Mouse (Mus musculus) hindbrain, embryonic 15.5 days (tissue): ENCODE measurements at regions not wholly inside any gene's neighbourhood (a gene's known extent, or its start where the extent isn't known, plus 50 kb on each side); places are given as distances from the start of the nearest gene placed in this dataset.

Experiments used
- ATAC-seq: fragments of 200-750 bp; cut with Nextera tagmentation; 2 replicates; pipeline ENCODE4 v1.8.0; 2017; ENCODE audit warnings: low read depth, moderate number of reproducible peaks, moderate TSS enrichment; ENCODE audit not compliant: low FRiP score
- H3K27ac ChIP-seq: fragments of 300-500 bp; sonication (generic); replicated peaks from 2 replicates; pipeline ENCODE4 v1.5.1; 2015; ENCODE audit warnings: mild to moderate bottlenecking, inconsistent platforms
- H3K27me3 ChIP-seq: fragments of 300-500 bp; sonication (generic); 2 replicates; pipeline ENCODE4 v1.6.1; 2015; ENCODE audit warnings: control low read depth, inconsistent platforms
- H3K36me3 ChIP-seq: fragments of 300-500 bp; sonication (generic); 2 replicates; pipeline ENCODE4 v1.6.1; 2015; ENCODE audit warnings: control low read depth, inconsistent platforms
- H3K4me1 ChIP-seq: fragments of 300-500 bp; sonication (generic); replicated peaks from 2 replicates; pipeline ENCODE4 v1.6.1; 2015; ENCODE audit warnings: control low read depth, inconsistent platforms
- H3K4me2 ChIP-seq: fragments of 300-500 bp; sonication (generic); 2 replicates; pipeline ENCODE4 v1.6.1; 2015; ENCODE audit warnings: moderate library complexity, mild to moderate bottlenecking, inconsistent platforms
- H3K4me3 ChIP-seq: fragments of 300-500 bp; sonication (generic); 2 replicates; pipeline ENCODE4 v1.5.1; 2015; ENCODE audit warnings: mild to moderate bottlenecking, inconsistent platforms
- H3K9ac ChIP-seq: fragments of 300-500 bp; sonication (generic); 2 replicates; pipeline ENCODE4 v1.6.1; 2015; ENCODE audit warnings: inconsistent platforms
- H3K9me3 ChIP-seq: fragments of 300-500 bp; sonication (generic); 2 replicates; pipeline ENCODE4 v1.6.1; 2016; ENCODE audit warnings: control low read depth, inconsistent platforms
- WGBS: fragments of 180-500 bp; shearing (Covaris S2); methylation state at CpG from one replicate; pipeline ENCODE4 v1.1.7; 2015; 5-methylcytosine and 5-hydroxymethylcytosine counted together

DNA sequence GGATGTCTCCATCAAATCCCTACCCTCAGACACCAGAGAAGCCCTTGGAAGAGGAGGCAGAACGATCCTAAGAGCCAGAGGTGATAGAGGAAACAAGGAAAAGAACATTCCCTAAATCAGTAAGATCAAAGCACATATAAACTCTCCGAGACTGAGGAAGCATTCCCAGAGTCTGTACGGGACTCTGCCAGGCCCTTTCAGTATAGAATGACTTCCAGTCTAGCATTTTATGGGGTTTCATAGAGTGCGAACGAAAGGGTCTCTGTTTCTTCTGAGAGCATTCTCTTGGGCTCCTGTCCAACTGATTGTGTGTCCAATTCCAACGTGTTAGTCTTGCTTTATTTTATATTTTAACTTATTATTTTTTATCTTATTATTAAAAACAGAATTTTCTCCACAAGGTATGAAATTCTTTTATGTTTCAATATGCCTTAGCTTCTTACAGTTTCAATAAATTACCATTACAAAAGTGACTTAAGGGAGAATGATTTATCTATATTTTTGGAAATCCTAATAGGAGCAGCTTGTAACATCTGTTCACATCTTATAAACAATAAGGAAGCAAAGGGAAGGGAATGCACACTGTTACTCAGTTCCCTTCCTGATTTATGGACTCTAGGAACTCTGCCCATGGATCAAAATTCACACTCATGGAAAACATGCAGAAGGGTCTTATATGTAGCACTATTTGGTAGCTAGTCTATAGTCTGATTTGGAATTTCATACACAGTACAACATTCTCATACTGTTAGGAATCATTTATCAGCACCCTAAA is 628.8 kb downstream of the Slitrk6 start:
- no peak overlapping the region for H3K4me2 ChIP-seq
- no peaks in the 10 kb centered on the region for H3K36me3 ChIP-seq
- WGBS = 82% methylated on average over 6 of the region's 6 CpGs
- H3K27ac ChIP-seq = no peak overlapping the region
- no peaks in the 10 kb centered on the region for H3K27me3 ChIP-seq
- H3K9ac ChIP-seq = no peak overlapping the region
- H3K4me3 ChIP-seq = no peak overlapping the region
- no peaks in the 10 kb centered on the region for H3K4me1 ChIP-seq
- no peaks in the 10 kb centered on the region for H3K9me3 ChIP-seq
- ATAC-seq = no peak

DNA sequence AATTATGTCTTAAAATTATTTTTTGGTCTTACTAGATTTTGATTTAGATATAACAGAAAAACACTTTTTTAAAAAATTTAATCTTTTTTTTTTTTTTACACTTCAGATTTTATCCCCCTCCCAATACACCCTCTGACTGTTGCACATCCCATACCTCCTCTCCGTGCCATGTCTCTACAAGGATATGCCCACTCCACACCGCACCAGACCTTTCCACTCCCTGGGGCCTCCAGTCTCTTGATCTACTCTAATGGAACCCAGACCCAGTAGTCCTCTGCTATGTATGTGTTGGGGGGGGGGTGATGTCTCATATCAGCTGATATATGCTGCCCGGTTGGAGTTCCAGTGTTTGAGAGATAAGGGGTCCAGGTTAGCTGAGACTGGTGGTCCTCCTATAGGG is 632.2 kb downstream of the Slitrk6 start:
- H3K27ac ChIP-seq = no peak overlapping the region
- 96% methylated on average over 3 of the region's 3 CpGs for WGBS
- no peaks in the 10 kb centered on the region for H3K4me1 ChIP-seq
- ATAC-seq = no peak
- no peaks in the 10 kb centered on the region for H3K9me3 ChIP-seq
- H3K36me3 ChIP-seq = no peaks in the 10 kb centered on the region
- H3K4me2 ChIP-seq = no peak overlapping the region
- H3K27me3 ChIP-seq = no peaks in the 10 kb centered on the region
- no peak overlapping the region for H3K4me3 ChIP-seq
- no peak overlapping the region for H3K9ac ChIP-seq

DNA sequence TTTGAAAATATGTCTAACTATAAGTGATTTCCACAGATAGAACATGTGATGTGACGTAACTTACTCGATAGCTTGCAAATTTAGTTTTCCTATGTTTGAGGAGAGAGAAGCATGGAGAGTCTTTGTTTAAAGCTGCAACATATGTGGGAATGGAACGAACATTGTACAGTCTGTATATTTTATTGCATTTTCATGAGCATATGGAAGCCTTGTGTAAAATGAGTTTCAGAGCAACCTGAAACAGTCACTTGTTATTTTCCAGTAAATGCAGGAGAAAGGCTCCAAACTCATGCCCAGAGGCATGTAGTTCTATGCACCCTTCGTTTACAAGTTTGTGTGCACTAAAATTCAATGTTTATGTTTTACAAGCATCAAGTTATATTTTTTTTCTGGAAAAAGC is 639.4 kb downstream of the Slitrk6 start:
- no peak overlapping the region for H3K4me2 ChIP-seq
- no peak for ATAC-seq
- 86% methylated on average over 4 of the region's 4 CpGs for WGBS
- no peaks in the 10 kb centered on the region for H3K27me3 ChIP-seq
- no peak overlapping the region for H3K4me3 ChIP-seq
- no peaks in the 10 kb centered on the region for H3K9me3 ChIP-seq
- H3K36me3 ChIP-seq = no peaks in the 10 kb centered on the region
- H3K27ac ChIP-seq = no peak overlapping the region
- H3K9ac ChIP-seq = no peak overlapping the region
- no peaks in the 10 kb centered on the region for H3K4me1 ChIP-seq

DNA sequence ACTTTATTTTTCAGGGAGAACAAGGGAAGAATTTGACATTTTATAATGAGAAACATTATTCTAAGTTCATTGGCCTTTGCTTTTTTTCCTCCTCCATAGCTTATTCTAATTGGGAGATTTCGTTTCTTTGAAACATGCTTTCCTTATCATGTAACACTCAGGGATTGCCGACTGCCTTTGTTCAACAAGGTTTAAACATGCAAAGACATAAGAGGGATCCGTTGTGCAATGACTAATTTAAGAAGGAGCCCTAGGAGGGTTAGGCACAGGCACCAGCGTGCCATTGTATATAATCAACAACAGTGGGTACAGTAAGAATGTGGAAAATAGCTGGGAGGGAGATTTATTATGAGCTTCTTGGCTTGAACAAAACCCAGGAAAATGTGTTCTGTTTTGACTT is 654.1 kb downstream of the Slitrk6 start:
- H3K36me3 ChIP-seq = no peaks in the 10 kb centered on the region
- WGBS = 68% methylated on average over 4 of the region's 4 CpGs
- ATAC-seq = no peak

DNA sequence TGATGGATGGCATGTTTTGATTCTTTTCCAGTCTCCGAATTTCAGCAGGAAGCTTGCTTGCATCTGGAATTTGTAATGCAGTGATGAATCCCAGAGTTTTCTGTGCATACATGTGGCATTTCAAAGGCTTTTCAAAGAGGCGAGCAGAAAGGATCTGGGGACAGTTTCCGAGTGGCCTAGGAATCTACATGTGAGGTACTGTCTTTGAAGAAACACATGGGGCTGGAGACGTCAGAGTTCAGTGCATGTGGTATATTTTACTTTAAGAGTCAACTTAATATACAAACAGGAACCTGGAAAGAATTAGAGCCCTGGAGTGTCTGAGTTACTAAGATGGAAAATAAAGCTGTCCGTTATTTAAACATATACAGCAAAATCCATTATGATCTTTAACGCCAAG is 676.6 kb downstream of the Slitrk6 start:
- WGBS = 84% methylated on average over 6 of the region's 6 CpGs
- no peaks in the 10 kb centered on the region for H3K4me1 ChIP-seq
- no peaks in the 10 kb centered on the region for H3K36me3 ChIP-seq
- no peaks in the 10 kb centered on the region for H3K27me3 ChIP-seq
- H3K9ac ChIP-seq = no peak overlapping the region
- no peak overlapping the region for H3K4me3 ChIP-seq
- no peak overlapping the region for H3K27ac ChIP-seq
- H3K4me2 ChIP-seq = no peak overlapping the region
- ATAC-seq = no peak
- H3K9me3 ChIP-seq = no peaks in the 10 kb centered on the region

More for the DNA sequence above, 654.1 kb downstream of the Slitrk6 start:
- Histone ChIP-seq H3K27me3 (no peaks in the 10 kb centered on the region), H3K4me1 (no peaks in the 10 kb centered on the region), H3K4me2 (no peak overlapping the region), H3K27ac (no peak overlapping the region), H3K9me3 (no peaks in the 10 kb centered on the region), H3K9ac (no peak overlapping the region), H3K4me3 (no peak overlapping the region)

DNA sequence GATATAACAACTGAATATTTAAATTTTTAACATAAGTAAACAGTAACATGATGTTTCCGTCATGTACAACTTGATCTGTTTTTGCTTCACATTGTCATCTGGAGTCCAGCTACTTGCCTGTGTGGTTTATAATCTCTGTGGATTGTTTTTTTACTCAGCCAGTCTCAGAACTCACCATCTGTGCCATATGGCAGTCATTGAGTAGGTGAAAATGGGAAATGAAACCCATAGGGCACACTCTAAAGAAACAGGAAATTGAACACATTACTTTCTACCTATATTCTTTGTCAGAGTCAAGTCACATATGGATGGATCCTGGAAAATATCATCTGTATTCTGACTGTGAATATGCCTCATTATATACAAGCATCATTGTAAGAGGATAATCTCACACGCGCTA is 707.2 kb downstream of the Slitrk6 start:
- H3K9ac ChIP-seq = no peak overlapping the region
- H3K9me3 ChIP-seq = no peaks in the 10 kb centered on the region
- no peak overlapping the region for H3K27ac ChIP-seq
- H3K4me3 ChIP-seq = no peak overlapping the region
- no peaks in the 10 kb centered on the region for H3K4me1 ChIP-seq
- H3K36me3 ChIP-seq = no peaks in the 10 kb centered on the region
- no peaks in the 10 kb centered on the region for H3K27me3 ChIP-seq
- no peak overlapping the region for H3K4me2 ChIP-seq
- ATAC-seq = no peak
- WGBS = 82% methylated on average over 3 of the region's 3 CpGs

DNA sequence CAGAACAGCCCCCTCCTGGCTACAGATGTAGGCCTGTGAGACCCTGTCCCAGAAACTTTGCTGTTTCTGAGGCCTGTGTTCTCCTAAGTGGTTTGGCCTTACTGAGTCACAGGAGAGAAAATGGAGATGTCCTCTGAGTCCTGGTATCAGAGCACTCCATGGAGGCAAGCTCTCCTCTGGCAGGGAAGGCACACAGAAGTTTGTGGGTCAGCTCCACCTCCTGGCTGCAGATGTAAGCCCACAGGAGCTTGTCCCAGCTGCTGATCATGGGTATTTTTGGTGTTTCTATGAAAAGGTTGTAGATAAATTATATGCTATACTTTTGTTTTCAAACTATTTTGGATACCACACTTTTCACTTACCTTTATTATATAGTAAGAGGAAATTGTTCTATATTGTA is 711.7 kb downstream of the Slitrk6 start:
- Histone ChIP-seq H3K4me3 (no peak overlapping the region), H3K4me2 (no peak overlapping the region), H3K4me1 (no peaks in the 10 kb centered on the region), H3K9me3 (no peaks in the 10 kb centered on the region), H3K27ac (no peak overlapping the region), H3K27me3 (no peaks in the 10 kb centered on the region), H3K9ac (no peak overlapping the region), H3K36me3 (no peaks in the 10 kb centered on the region)
- no peak for ATAC-seq

DNA sequence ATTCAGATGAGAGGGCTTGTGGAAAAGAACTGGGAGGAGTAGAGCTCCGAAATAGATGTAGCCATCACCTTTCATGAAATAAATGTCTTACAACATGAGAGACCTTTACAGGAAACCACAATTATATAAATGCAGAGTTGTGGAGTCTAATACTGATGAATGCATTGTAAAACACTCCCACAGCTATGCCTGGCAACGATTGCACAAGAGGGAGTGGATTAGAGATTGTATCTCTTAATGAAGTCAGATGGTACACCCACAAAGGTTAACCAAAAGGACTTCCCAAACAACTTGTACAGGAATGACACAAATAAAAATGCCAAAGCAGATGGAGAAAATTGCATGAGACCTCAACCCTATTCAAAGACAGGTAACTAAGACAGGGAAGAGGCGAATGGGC is 733.1 kb downstream of the Slitrk6 start:
- H3K36me3 ChIP-seq = no peaks in the 10 kb centered on the region
- ATAC-seq = no peak
- 80% methylated on average over 3 of the region's 3 CpGs for WGBS
- no peaks in the 10 kb centered on the region for H3K9me3 ChIP-seq
- no peaks in the 10 kb centered on the region for H3K4me1 ChIP-seq
- H3K9ac ChIP-seq = no peak overlapping the region
- H3K4me2 ChIP-seq = no peak overlapping the region
- no peak overlapping the region for H3K4me3 ChIP-seq
- no peaks in the 10 kb centered on the region for H3K27me3 ChIP-seq
- H3K27ac ChIP-seq = no peak overlapping the region

DNA sequence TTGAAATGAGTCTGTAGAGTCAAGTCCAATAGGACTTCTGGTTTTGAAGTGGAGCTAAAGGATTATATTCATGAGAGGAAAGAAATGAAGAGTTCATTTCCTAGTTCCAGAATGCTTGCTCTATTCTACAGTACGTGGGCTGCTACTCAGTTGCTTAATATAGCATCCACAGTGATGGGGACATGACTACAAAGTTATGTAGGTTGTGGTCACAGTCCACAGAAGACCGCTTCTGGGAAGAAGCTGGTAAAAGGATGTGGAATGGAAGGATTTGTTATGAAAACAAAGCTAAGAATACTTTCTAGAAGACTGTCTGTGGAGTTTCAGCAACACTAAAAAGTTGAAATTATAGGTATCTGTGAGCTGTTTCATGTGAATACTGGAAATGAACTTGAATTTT is 739.8 kb downstream of the Slitrk6 start:
- H3K9ac ChIP-seq = no peak overlapping the region
- ATAC-seq = no peak
- no peak overlapping the region for H3K4me2 ChIP-seq
- H3K4me1 ChIP-seq = no peaks in the 10 kb centered on the region
- H3K27ac ChIP-seq = no peak overlapping the region
- no peaks in the 10 kb centered on the region for H3K9me3 ChIP-seq
- no peak overlapping the region for H3K4me3 ChIP-seq
- H3K27me3 ChIP-seq = no peaks in the 10 kb centered on the region
- 78% methylated on average over 2 of the region's 2 CpGs for WGBS
- H3K36me3 ChIP-seq = no peaks in the 10 kb centered on the region

DNA sequence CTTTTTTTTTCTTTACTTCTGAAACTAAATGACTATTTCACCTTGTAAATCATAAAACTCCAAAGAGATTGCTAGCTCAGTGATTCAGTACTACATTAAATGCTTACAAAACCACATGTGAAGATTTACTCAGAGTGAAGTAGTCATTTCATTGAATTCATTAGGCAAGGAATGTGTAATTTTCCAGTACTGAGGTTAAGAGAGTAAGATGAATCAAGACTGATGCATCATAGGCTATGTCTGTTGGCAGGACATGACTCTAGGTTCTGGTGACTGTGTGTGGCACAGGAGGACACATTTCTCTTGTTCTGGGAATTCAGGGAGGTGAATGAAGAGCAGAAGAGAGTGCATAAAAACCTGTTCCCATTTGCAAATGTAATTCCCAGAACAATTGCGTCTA is 741.7 kb downstream of the Slitrk6 start:
- Histone ChIP-seq H3K36me3 (no peaks in the 10 kb centered on the region), H3K9me3 (no peaks in the 10 kb centered on the region), H3K4me3 (no peak overlapping the region), H3K27me3 (no peaks in the 10 kb centered on the region), H3K4me1 (no peaks in the 10 kb centered on the region), H3K27ac (no peak overlapping the region), H3K9ac (no peak overlapping the region), H3K4me2 (no peak overlapping the region)
- ATAC-seq = no peak
- 89% methylated on average over 1 of the region's 1 CpGs for WGBS

DNA sequence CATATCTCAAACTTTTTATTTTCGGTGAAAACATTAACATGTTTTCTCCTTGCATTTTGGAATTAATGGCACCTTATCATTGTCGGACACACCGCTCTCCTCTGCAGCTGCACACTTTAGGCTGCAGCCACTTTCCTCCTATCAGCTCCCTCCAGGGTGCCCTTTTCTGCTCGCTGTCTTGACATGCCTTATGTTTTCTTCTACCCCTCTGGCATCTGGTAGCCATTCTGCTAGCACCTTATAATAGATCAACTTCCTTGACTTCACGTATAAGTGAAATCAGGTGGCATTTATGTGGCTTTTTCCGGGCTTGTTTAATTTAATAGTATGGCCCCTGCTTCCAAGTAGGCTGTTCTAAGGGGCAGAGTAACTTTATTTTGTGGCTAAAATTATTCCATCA is 747.8 kb downstream of the Slitrk6 start:
- Histone ChIP-seq H3K27me3 (no peaks in the 10 kb centered on the region), H3K4me2 (no peak overlapping the region), H3K36me3 (no peaks in the 10 kb centered on the region), H3K9ac (no peak overlapping the region), H3K4me3 (no peak overlapping the region), H3K27ac (no peak overlapping the region), H3K9me3 (no peaks in the 10 kb centered on the region), H3K4me1 (no peaks in the 10 kb centered on the region)
- 73% methylated on average over 6 of the region's 6 CpGs for WGBS
- ATAC-seq = no peak

DNA sequence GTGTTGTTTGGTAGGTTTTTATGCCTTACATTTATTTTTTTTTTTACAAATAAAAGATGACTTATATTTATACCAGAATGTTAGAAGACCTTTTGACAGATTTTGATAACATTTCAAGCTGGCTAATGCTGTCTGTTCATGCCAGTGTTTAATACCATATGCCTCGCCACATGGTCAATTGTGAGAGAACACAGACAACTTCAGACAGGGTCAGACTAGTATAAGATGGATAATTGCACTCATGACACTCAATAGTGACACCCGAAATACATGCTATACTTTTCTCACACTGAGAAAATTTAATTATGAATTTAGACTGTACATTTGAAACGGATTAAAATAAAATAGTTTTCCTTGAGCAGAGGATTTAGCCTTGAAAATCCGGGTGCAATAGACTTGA is 769.9 kb downstream of the Slitrk6 start:
- H3K36me3 ChIP-seq = no peaks in the 10 kb centered on the region
- H3K9me3 ChIP-seq = no peaks in the 10 kb centered on the region
- H3K4me3 ChIP-seq = no peak overlapping the region
- WGBS = 75% methylated on average over 4 of the region's 4 CpGs
- no peak overlapping the region for H3K9ac ChIP-seq
- H3K4me1 ChIP-seq = no peaks in the 10 kb centered on the region
- H3K27me3 ChIP-seq = no peaks in the 10 kb centered on the region
- no peak overlapping the region for H3K27ac ChIP-seq
- ATAC-seq = no peak
- H3K4me2 ChIP-seq = no peak overlapping the region

DNA sequence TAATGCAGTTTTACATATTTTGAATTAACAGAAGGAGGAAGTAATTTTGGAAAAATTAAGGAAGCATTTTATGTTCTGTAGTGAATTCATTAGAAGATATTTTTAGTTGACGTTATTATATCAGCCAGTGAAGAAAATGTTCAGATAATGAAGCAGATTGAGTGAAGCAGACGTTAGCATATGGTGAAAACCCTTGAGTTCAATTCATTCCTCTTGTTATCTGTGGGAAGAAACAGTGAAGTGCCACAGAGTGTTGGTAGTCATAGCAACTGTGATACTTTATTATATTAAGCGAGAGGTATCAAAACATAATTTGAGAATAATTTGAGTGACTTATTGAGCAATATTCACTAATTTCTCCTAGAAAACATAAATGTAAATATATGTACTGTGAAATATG is 796.9 kb downstream of the Slitrk6 start:
- no peak overlapping the region for H3K9ac ChIP-seq
- H3K4me2 ChIP-seq = no peak overlapping the region
- no peaks in the 10 kb centered on the region for H3K4me1 ChIP-seq
- no peak overlapping the region for H3K4me3 ChIP-seq
- H3K9me3 ChIP-seq = no peaks in the 10 kb centered on the region
- 60% methylated on average over 3 of the region's 3 CpGs for WGBS
- no peaks in the 10 kb centered on the region for H3K27me3 ChIP-seq
- no peak for ATAC-seq
- no peak overlapping the region for H3K27ac ChIP-seq
- no peaks in the 10 kb centered on the region for H3K36me3 ChIP-seq
